Mouse (Mus musculus) midbrain, postnatal 0 days (tissue): ENCODE measurements around the gene Gm37419. TPM values are rescaled to one million over a fixed set of nuclear protein-coding genes. Genes with fewer than 3 reads are reported as not detected.

Experiments used
- ATAC-seq: fragments of 200-750 bp; cut with Nextera tagmentation; 2 replicates; pipeline ENCODE4 v1.8.0; 2017; ENCODE audit warnings: moderate number of reproducible peaks, mild to moderate bottlenecking, moderate TSS enrichment, moderate library complexity; ENCODE audit not compliant: low FRiP score
- DNase-seq: peaks from one replicate; pipeline ENCODE4 v3.0.0-alpha.2; 2015; ENCODE audit warnings: low spot score
- H3K27ac ChIP-seq: fragments of 300-500 bp; sonication (generic); 2 replicates; pipeline ENCODE4 v1.5.1; 2014; ENCODE audit warnings: low read depth, mild to moderate bottlenecking, low read length, mixed read lengths
- H3K27me3 ChIP-seq: fragments of 300-500 bp; sonication (generic); 2 replicates; pipeline ENCODE4 v1.6.1; 2014; ENCODE audit warnings: low read length, control low read depth, mixed read lengths; ENCODE audit not compliant: insufficient read depth
- H3K36me3 ChIP-seq: fragments of 300-500 bp; sonication (generic); 2 replicates; pipeline ENCODE4 v1.6.1; 2014; ENCODE audit warnings: low read length, control low read depth, mixed read lengths; ENCODE audit not compliant: insufficient read depth
- H3K4me1 ChIP-seq: fragments of 300-500 bp; sonication (generic); 2 replicates; pipeline ENCODE4 v1.6.1; 2014; ENCODE audit warnings: mild to moderate bottlenecking, control low read depth, antibody characterized with exemption, low read length, mixed read lengths; ENCODE audit not compliant: insufficient read depth
- H3K4me2 ChIP-seq: fragments of 300-500 bp; sonication (generic); 2 replicates; pipeline ENCODE4 v1.6.1; 2014; ENCODE audit warnings: low read depth, mild to moderate bottlenecking, low read length, mixed read lengths; ENCODE audit not compliant: poor library complexity, severe bottlenecking
- H3K4me3 ChIP-seq: fragments of 300-500 bp; sonication (generic); 2 replicates; pipeline ENCODE4 v1.5.1; 2014; ENCODE audit warnings: low read depth, mild to moderate bottlenecking, low read length, moderate library complexity
- H3K9ac ChIP-seq: fragments of 300-500 bp; sonication (generic); replicated peaks from 2 replicates; pipeline ENCODE4 v1.6.1; 2014; ENCODE audit warnings: mild to moderate bottlenecking, low read length, moderate library complexity, mixed read lengths; ENCODE audit not compliant: poor library complexity, severe bottlenecking
- H3K9me3 ChIP-seq: fragments of 300-500 bp; sonication (generic); 2 replicates; pipeline ENCODE4 v1.6.1; 2016; ENCODE audit warnings: low read length, control low read depth
- CTCF ChIP-seq: IDR thresholded peaks from 2 replicates; pipeline ENCODE4 v1.5.1; 2016; ENCODE audit warnings: antibody characterized with exemption, mild to moderate bottlenecking
- WGBS: fragments of 180-500 bp; shearing (Covaris S2); extraction: QIAGEN DNeasy Blood & Tissue Kit; methylation state at CpG from one replicate; pipeline ENCODE4 v1.1.7; 2014; 5-methylcytosine and 5-hydroxymethylcytosine counted together
- polyA plus RNA-seq: library from polyadenylated mRNA; unstranded; fragments of >200 nt; fragmentation: Nextera tagmentation; extraction: Ambion mirVana; gene quantifications from 2 replicates; pipeline ENCODE4 v1.2.1, GENCODE M21; 2015
- total RNA-seq: library from RNA; depleted of rRNA; stranded (reverse); fragments of >200 nt; gene quantifications from 2 replicates; pipeline ENCODE4 v1.2.3, GENCODE M21; 2014

The Gm37419 gene
- total and polyA plus RNA-seq, 2 experiments from 2014 or later = not detected

DNA sequence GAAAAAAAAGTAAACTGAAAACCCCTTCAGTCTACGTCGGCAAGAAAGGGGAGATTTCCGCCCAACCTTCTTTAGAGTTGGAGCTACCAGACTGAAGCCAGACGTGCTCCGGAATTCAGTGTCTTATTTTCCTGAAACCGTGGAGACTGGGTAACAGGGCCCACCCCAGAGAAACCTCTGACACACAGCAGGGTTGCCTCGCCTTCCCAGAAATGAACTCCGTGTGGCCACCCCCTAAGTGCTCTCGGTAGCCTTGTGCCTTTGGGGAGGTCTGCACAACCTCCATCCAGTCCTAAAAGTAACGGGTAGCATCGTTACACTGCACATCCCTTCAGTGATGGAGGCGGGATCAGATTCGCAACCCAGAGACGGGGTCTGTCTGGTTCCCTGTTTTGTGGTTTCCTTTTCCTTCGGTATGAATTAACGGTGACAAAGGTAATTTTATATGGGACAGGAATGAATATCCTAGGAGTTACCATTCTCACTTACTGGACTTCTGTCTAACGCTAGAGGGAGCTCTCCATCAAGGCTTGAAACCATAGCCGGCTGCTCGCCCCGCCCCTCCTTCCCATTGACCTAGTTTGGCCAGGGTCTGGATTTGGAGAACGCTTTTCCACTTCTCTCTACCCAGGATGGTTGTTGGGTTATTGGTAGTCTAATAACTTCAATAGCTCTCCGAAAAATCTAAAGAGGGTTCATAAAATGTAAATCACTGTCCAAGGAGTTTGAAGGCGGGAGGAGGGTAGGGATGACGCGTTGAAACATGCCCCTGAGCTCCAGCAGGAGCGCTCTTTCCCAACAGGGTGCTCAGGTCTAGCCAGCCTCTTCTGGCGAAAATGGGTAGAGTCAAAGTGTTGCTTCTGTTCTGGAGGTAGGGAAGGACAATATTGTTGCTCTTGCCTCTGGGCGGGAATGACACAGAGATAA lies 6.1 kb upstream of the Gm37419 start:
- Histone ChIP-seq H3K9ac (peak overlapping the region; percentile 1; the same call in 1 of the 2 replicates), H3K36me3 (no peaks in the 10 kb centered on the region), H3K4me2 (peak overlapping the region; percentile 93), H3K27me3 (peaks cover 19% of the 10 kb centered on the region), H3K9me3 (no peaks in the 10 kb centered on the region), H3K4me3 (peak overlapping the region; percentile 45), H3K4me1 (peaks cover 10% of the 10 kb centered on the region; the same call in 1 of the 2 replicates), H3K27ac (no peak overlapping the region)
- WGBS = 3% methylated on average over 28 of the region's 28 CpGs
- ATAC-seq (peak; percentile 83), DNase-seq (peak; percentile 93)
- TF ChIP-seq CTCF = peak; percentile 83

DNA sequence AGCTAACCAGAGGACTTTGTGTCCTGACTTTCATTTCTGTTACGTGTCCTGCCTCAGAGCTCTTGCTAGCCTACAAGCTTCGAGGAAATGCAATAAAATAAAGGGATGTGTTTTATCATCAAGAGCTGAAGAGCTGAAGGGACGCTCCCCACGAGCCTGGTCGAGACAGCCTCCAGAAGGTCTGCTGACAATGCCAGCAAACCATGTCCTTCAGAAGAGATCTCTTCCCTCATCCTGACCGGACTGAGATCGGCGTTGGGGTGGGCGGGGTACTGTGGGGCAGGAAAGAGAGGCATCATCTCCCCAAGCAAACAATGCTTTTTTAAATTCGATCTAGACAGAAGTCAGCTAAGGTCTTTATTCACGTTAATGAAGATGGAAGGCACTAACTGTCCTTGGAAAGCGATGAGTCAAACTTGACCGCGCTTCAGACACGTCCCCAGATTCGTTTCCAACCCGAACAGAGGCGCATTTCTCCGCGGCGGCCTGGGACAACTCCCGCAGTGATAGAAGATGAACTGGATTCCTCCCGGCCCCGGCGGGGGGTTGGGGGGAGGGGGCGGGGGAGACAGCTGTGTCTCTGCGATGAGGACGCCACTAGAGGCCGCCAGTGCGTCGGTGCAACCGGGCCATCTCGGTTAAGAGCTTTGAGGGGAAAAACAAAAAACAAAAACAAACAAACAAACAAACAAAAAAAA lies 5.2 kb upstream of the Gm37419 start:
- WGBS = under 1% methylated on average over 33 of the region's 33 CpGs
- ATAC-seq = peak; percentile 22; the same call in 1 of the 2 replicates
- Histone ChIP-seq H3K27ac (0 out of 2 replicates have a peak overlapping the region, but pooled peaks have one; percentile 47), H3K9me3 (no peaks in the 10 kb centered on the region), H3K9ac (peak overlapping the region; percentile 1; the same call in 1 of the 2 replicates), H3K27me3 (peaks cover 19% of the 10 kb centered on the region), H3K4me2 (peak overlapping the region; percentile 93), H3K36me3 (no peaks in the 10 kb centered on the region), H3K4me3 (peak overlapping the region; percentile 45), H3K4me1 (peaks cover 10% of the 10 kb centered on the region; the same call in 1 of the 2 replicates)
- TF ChIP-seq CTCF = peak; percentile 59
- DNase-seq = peak; percentile 81

DNA sequence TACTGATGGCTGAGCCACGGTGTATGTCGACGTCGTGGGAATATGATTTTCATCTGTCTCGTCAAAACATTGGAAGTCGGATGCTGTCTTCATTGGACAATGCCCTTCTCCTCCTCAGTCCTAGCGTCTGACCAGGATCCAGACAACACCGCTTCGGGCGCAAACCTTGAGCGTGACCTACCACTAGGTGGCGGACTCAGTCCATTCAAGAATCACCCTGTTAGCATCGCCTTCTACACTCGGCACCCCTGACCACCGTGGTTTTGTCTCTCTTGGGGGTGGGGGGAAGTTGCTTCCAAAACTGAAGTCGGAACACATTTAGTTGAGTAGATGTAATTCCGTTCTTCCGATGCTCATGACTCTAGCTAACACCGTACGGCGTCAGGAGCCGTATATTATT lies 4.1 kb upstream of the Gm37419 start:
- H3K27me3 ChIP-seq = peaks cover 17% of the 10 kb centered on the region
- no peak overlapping the region for H3K9ac ChIP-seq
- TF ChIP-seq CTCF = peak; percentile 97
- peak; percentile 92 for DNase-seq
- H3K4me2 ChIP-seq = peak overlapping the region; percentile 93
- ATAC-seq = peak; percentile 45
- peaks cover 10% of the 10 kb centered on the region; the same call in 1 of the 2 replicates for H3K4me1 ChIP-seq
- H3K36me3 ChIP-seq = no peaks in the 10 kb centered on the region
- H3K9me3 ChIP-seq = no peaks in the 10 kb centered on the region
- 1% methylated on average over 22 of the region's 22 CpGs for WGBS
- H3K27ac ChIP-seq = no peak overlapping the region
- H3K4me3 ChIP-seq = peak overlapping the region; percentile 37

DNA sequence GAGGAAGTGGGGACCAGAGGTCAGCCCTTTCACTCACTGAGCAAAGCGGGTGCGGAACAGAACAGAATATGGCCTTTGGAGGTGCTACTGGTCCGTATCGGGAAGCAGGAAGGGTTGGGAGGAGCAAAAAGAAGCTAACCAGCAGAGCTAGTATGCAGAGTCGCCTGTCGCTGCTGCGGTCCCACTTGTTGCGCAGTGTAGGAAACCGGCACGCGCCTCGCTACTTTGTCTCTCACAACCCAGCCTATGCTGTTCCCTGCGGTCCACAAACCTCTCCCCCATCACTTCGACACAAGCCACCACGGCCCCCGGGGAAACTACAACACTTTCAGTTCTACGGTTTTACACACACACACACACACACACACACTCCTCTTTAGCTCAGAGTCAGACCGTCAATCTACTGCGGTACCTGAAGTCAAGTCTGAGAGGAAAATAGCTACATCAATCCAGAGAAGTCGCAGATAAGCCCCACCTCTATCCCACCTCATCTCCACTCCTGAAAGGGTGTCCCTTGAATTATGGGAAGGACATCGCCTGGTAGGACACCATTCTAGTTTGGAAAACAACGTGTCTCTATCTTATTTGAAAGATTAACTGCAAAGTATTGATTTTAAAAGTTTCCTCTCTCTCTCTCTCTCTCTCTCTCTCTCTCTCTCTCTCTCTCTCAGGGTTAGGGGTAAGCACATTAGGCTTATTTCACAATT lies 3.4 kb upstream of the Gm37419 start:
- Histone ChIP-seq H3K27ac (no peak overlapping the region), H3K4me3 (peak overlapping the region; percentile 37), H3K4me1 (peaks cover 10% of the 10 kb centered on the region; the same call in 1 of the 2 replicates), H3K9ac (no peak overlapping the region), H3K36me3 (no peaks in the 10 kb centered on the region), H3K9me3 (no peaks in the 10 kb centered on the region), H3K4me2 (peak overlapping the region; percentile 93), H3K27me3 (peaks cover 11% of the 10 kb centered on the region; the same call in 1 of the 2 replicates)
- ATAC-seq (no peak), DNase-seq (peak; percentile 42)
- WGBS = under 1% methylated on average over 22 of the region's 22 CpGs
- no peak for TF ChIP-seq CTCF

DNA sequence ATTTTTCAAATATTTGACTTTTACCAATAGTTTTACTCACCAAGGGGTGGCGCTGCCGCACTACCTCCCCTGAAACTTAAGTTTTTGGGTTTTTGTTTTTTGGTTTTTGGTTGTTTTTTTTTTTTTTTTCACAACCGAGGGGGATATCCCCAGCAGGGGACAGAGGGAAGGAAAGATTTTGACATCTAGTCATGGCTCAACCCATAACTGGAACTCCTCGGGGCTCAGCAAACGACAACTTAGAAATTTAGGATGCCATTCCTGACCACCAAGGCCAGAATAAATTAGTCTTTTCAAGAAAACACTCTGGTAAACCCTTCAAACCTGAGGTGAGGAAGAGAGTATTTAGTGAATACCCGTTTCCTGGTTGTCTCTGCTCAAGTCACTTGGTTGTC lies 2.8 kb upstream of the Gm37419 start:
- peak; percentile 78 for TF ChIP-seq CTCF
- WGBS = 2% methylated on average over 6 of the region's 6 CpGs
- Histone ChIP-seq H3K9ac (no peak overlapping the region), H3K27me3 (peaks cover 5% of the 10 kb centered on the region; the same call in 1 of the 2 replicates), H3K9me3 (no peaks in the 10 kb centered on the region), H3K27ac (no peak overlapping the region), H3K4me2 (peak overlapping the region; percentile 93), H3K36me3 (no peaks in the 10 kb centered on the region), H3K4me1 (peaks cover 10% of the 10 kb centered on the region; the same call in 1 of the 2 replicates), H3K4me3 (no peak overlapping the region)
- no peak for ATAC-seq
- peak; percentile 63 for DNase-seq
